Mouse (Mus musculus) lung, postnatal 36 days (tissue): ENCODE measurements around the gene Dhx58.

Experiments used
- DNase-seq: peaks from one replicate; pipeline ENCODE4 v3.0.0; 2022; ENCODE audit warnings: mixed read lengths

The Dhx58 gene

DNA sequence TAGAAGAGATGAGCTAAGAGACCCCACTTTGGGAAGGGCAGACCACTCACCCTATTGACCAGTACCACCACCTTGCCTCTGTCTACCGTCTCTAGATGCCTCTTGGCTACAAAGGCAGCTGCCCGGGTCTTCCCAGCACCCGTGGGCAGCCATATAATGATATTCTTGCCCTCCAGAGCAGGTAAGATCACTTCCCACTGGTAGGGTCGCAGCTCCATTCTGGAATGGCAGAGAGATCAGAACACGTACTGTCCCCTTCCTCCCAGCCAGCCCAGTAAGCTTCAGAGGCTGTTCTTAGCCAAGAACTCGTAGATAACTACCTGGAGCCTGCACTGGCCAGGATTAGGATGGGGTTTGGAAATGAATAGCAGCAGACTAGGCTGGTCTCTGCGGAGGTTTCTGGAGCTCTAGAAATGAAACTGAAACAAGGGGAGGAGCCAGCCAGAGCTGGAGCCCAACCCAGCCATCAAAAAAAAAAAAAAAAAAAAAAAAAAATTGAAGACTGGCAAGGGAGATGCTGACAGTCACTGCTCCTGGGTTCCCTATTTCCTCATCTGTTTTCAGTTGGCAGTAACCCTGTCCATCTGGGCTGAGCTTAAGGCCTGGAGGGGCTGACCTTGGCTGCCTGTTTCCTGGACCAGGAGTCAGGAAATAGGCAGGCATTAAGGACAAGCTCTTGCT, at the start of gene Dhx58:
TSS of gene Dhx58 (minus strand) at position 421 of the 681 bp plus-strand sequence.
- peak; percentile 67 for DNase-seq

DNA sequence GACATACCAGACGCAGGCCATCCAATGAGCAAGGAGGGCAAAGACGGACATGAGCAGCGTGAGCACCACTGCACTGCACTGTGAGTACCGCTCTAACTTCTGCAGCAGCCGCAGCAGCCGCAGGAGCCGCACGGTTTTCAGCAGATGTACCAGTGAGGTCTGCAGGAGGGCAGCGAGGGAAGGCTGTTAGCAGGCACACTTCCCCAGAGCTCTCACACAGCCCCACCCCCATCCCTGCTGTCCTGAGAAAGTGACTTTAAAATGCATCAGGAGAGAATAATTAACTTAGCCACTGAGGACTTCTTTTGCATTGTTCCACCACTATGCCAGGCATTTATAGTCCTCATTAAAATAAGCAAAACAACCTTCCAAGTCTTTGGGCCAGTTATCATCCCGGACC, 48.2 kb upstream of the Dhx58 start:
- no peak for DNase-seq

DNA sequence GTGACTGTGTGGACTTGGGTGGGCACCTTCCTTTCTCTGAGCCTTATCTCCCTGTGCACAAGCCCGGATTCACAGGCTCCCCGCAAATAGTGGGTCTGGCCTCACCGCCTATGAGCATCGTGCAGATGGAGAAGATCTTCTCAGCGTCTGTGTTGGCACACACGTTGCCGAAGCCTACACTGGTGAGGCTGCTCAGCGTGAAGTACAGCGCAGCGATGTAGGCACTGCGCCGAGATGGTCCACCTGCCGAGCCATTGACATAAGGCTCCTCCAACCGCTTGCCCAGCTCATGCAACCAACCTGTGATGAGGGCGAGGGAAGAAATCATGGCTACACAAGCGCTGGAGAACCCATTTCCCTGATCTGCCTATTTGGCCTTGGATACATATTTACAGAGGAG, 46.1 kb upstream of the Dhx58 start:
- no peak for DNase-seq

DNA sequence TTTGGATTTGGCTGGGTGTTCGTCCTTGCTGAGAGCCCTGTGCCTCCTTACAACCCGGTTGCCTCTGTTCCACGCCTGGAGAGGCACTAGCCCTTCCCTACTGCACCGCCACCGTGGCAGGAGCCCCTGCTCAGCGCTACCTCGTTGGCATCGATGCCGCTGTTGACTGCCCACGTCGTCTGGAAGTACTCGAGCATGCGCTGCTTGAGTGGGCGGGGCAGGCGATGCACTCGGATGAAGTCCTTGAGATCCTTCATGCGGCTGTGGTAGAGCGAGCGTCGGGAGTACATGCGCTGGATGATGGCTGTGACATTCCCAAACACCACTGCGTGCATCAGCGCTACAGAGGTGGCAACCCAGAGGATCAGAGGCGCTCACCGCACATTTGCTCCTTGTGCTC, 45.4 kb upstream of the Dhx58 start:
- DNase-seq: no peak

DNA sequence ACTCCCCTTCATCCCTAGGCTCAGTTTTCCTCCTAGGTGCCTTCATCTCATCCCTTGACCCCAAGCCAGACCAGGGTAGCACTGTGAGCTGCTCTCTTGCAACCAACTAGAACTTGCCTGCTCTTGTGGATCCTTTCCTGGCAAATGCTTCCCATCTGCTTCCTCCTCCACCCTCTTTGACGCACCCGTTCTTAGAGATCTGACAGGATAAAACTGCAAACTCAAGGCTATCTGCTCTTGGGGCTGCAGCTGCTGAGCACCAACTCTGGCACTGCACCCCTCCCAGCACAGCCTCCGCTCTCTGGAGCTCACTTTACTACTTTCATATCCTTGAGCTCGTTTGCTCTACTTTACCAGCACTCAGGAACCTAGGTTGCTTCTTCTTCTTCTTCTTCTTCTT, 44.5 kb upstream of the Dhx58 start:
- DNase-seq: no peak

DNA sequence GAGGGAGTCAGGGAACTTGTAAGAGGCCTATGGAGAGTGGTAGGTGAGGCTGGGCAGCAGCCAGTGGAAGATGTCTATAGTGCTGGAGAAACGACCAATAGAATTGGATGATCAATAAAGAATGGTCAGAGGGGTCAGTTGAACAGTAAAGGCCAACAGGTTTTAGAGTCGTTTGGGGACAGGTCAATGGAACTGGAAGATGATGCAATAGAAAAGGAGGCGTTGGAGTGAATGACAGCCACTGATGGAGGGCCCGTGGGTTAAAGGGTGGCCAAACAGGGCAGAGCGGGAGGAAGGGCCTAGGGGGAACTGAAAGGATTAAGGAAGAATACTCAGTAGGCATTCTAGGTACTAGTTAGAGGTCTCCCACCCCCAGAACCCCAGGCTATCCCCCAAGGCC, 43.0 kb upstream of the Dhx58 start:
- DNase-seq: no peak

DNA sequence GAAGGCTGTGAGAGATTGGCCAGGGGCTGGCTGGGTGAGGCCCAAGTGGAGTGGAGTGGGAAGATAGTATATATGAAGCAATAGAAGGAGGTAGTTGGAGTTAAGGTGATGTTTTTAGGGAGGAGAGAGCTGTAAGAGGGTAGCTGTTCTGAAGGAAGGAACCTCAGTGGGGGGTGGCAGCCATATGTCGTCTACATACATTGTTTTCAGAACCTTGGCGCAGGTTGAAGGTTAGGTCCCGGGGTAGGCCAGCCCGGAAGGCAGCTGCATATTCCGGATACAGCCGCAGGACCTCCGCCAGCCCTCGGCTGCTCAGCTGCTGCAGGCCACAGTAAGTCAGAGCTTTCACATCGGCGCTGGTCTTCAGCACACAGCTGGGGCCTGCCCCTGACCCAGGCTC, 42.5 kb upstream of the Dhx58 start:
- DNase-seq: no peak

DNA sequence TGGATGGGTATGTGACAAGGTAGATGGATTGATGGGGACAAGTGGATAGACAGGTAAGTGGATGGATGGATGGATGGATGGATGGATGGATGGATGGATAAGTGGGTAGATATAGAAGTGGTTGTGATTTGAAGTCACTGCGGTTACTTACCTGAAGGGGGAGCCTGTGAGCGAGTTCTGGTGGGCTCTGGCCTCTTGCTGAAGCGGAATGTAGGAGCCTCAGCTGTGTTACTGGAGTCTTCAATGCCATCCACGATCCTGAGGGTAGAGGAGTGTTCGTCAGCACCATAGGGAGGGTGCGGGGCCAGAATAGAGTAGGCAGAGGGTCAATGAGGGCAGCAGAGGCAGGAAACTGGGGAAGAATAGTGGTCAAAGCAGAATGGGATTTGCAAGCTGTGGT, 41.0 kb upstream of the Dhx58 start:
- peak; percentile 57 for DNase-seq

DNA sequence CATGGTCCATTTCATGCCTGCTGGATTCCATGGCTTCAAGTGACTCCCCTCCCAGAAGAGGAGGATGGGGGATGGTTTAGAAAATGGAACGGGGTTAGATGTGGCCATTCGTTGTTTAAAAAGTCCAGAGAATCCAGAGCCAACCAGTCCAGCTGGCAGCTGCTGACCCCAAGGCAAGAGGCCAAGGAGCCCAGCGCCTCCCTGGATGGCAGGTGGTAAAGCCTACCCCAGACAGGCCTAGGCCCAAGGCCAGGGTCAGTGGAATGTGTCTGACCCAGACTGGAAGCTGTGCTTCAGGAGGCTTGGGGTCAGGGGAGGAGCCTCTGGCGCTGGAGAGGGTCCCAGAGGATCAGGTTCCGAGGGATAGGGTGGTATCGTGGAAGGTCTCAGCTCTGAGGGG, 37.3 kb upstream of the Dhx58 start:
- DNase-seq: no peak

DNA sequence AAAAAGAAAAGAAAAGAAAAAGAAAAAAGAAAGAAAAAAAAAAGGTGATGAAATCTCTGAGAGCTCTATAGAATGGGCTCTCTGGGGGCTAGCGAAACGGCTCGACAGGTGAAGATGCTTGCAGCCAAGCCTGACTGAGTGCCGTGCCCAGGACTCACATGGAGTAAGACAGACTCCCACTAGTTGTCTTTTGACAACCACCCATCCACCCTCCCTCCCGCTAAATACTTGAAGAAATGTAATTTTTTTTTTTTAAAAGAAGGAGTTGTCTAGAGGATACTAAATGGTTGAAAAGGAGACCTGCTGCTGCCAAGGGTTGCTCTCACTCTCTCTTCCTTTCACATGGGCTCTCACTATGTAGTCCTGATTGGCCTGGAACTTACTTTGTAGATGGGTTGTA, 34.7 kb upstream of the Dhx58 start:
- no peak for DNase-seq

DNA sequence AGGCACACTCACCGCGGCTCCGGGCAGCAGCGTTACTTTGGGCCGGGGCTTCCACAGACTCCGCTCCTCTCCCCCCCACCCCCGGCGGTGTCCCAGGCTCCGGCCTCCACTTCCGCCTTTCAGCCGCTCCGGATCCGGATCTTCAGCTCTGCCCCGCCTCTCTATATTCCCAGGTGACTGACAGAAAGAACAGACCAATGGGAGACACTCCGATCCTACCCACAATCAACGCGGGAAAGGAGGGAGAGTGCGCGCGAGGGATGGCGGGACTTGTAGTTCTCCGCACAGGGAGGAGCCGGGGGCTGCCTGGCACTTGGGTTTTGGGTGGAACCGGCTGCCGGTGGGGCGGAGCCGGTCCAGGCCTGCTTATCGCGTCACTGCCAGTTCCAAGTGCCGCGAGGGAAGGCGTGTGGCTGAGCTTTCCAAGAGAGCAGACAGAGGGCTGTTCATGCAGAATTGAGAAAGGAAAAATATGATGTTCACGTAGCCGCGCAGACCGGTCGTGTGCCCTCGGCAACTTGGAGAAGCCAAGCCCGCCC, 34.1 kb upstream of the Dhx58 start, which contains the start of gene Rab5c:
TSS of gene Rab5c (minus strand) at position 150 of the 539 bp plus-strand sequence.
- DNase-seq: peak; percentile 100

DNA sequence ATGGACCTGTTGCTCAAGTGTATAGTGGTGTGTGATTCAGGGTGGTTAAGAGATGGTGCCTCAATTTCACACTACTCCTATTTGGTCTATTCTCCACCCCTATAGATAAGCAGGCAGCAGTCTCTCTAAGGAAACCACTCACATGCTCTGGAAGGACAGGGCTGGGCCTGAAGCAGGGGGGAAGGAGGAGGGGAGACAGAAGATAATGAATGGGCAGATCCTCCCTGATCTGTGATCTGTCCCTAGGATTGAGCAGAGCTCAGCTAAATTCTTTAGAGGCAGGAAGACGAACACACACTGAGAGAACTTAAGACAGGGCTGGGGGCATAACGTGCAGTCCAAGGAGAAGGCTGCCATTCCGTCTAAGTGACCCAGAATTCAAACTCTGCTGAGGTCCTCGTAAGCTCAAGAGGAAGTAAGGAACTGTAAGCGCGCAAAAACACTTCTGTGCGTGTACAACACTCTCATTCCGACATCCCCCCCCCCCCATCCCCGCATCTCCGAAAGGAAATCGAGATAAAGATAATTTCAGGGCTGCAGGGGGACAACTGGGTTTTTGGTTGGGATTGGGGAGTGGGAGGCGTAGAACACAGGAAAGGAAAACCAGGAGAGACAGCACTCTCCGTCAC, 33.1 kb upstream of the Dhx58 start:
- DNase-seq: no peak

DNA sequence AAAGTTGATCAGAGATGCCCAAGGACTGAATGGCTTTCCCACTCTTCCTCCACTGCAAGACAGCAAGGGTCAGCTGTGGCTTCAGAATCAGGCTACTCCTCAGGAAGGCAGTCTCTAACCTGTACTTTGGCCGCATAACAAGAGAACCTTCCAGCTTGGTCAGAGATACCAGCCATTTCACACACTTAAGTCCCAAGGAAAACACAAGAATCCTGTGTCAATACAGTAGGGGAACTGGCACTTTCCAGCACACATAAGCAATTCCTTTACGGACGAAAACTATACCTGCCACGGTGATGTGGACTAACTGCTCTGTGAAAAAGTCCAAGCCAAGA, 32.6 kb upstream of the Dhx58 start:
- no peak for DNase-seq

DNA sequence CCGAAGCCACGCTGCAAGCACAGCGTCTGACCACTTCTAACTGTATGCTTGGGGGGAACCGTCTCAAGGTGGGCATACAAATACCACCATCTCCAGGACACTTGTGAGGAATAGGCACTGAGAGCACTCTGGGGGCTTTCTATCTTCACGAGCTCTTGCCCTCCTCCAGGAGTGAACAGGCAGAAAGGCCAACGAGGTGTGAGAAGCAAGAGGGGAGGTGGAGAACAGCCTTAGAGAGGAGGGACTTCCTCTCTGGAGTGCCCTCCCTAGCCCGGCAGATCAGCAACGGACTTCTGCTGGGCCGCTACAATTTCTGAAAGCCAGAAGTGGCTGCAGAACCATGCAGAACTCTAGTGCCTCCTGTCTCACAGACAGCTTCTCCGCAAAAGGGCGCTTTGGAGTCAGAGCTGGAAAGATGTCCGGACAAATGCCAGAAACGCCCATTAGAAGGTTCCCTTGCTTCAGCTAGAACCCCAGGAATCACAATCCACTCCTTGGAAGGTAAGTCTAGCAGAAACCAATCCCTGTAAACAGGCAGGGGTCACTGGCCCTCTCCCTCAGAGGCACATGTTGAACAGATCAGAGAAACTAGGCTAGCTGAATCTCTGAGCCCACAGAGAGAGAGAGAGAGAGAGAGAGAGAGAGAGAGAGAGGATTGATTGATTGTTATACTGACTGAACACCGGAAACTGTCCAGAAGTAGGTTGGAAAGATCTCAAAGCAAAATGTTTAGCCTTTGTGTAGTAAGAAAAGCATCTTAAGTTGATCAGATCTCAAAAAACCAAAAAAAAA, 32.1 kb upstream of the Dhx58 start:
- DNase-seq: no peak

DNA sequence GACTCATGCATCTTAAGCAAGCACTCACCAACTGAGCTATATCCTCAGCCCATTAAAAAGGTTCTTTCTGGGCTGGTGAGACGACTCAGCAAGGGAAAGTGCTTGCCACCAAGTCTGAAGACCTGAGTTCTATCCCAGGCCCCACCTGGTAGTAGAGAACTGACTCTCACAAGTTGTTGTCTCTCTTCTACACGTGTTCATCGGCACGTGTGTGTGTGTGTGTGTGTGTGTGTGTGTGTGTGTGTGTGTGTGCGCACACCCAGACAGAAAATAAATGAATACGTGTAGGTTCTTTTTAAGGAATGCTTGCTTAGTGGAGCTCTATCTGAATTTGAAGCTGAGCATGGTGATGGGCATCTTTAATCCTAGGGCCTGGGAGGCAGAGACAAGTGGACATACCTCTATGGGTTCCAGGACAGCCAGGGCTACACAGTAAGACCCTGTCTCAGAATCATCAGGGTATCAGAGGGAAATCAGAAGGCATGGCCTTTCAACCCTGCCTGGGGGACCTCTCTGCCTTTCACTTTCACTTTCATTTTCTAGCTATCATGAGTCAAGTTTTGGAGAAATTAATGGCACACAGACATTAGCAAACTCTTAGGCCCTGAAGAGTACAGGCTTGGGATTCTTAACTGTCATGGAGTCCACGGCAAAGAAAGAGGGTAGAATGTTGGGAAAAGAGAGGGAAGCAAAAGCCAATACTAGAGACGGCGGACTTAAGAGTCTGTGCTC, 31.2 kb upstream of the Dhx58 start:
- DNase-seq: no peak

DNA sequence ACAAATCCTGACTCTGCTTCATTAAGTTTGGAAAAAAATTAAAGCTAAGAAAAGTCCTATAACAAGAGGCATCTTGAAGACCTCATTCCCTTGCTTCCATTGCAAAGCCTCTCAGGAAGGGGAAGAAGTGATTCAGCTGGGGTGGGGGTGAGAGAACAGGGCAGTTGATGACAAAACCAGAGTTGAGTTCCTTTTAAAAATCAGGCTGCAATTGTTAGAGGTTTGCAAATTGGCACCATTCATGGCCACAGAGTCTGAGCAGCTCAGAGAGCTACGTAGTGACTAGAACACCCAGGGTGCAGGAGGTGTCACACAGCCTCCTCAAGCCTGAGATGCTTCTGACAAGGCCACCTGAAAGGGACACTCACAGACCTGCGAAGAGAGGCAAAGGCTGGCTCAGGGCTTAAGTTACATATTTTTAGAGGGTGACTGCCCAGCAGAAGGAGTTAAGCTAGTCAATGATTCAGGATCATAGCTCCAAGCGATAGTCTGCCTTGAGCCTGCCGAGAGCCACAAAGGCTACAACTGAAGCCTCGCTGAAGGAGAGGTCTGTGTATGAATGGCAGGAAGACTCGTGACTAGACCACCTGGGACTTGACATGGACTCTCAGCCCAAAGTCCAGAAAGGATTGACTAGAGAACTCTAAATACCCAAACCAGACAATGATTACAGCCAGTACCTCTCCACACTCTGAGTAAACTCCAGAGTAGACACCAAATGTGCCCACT, 26.6 kb upstream of the Dhx58 start:
- peak; percentile 38 for DNase-seq

DNA sequence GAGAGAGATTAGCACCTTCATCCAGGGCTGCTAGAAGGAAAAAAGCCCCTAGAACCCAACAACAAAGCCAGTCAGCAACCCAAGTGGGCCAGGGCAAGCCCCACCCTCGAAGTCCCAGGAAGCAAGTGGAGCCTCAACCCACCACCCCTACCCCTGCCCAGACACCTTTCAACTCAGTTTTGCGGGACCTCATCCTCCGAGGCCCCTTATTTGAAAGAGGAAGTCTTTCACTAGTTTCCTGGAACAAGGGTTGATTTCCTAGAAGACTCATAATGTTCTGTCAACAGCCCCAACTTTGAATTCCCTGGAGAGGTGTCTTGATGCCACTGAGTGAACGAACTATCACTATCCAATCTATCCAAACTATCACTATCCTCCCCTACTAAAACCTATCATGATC, 25.9 kb upstream of the Dhx58 start:
- DNase-seq: no peak

DNA sequence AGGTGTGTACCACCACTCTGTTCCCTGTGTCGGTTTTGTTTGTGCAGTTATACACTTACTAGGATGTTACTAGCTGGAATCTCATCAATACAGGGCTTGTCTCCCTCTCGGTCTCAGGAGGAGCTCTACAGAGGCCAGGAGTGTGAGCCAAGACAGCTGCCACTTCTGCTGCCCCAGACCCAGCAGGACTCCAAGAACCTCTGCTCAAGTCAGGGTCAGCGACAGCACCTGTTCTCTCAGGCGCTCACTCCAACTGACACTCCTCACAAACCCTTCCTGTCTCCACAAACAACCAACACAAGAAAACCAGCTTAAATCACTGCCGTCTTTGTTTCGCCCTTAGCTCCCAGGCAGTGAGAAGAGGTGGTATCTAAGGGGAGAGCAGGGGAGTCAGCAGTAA, 24.5 kb upstream of the Dhx58 start:
- DNase-seq: no peak

DNA sequence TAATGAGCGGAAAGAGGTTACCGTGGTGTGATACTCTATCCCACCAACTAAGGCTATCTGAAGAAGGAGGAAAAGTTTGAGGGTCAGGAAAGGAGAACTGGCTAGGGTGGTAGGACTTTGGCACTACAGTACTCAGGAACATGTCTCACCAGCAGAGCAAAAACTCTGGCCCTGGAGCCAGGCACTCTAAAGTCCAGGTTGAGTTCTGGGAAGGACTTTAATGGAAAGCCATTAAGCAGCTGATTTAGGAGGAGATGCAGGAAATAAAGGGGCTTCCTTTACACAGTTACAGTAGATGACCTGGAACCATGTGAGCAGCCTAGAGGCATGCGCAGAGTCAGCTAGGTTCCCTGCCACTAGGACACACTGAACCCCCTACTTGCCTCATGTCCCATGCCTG, 23.1 kb upstream of the Dhx58 start:
- DNase-seq: no peak

DNA sequence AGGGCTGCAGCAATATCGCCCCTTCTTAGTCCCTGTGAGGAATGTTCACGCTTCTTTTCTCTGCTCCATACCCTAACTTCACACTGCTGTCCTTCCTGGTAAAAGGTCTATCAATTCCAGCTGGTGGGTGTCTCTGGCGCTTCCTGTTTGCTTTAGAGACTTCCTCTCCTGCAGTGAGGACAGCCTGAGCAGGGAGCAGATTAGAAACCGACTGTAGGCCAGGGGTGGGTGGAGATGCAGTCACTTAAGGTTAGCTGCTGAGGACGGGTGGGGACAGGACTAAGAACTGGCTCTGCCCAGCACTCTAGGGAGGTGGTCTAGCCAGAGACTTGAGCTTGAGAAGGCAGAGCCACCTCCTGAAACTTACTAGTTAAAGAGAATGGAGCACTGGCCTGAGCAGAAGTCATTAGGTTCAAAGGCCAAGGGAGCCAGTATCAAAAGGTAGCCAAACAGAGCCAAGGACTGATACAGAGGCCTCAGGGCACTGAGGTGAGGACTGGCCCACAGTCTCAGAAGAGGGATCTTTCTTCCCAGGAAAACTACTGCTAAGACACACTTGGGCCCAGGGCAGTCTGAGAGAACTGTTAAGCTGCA, 20.9 kb upstream of the Dhx58 start:
- peak; percentile 82 for DNase-seq

DNA sequence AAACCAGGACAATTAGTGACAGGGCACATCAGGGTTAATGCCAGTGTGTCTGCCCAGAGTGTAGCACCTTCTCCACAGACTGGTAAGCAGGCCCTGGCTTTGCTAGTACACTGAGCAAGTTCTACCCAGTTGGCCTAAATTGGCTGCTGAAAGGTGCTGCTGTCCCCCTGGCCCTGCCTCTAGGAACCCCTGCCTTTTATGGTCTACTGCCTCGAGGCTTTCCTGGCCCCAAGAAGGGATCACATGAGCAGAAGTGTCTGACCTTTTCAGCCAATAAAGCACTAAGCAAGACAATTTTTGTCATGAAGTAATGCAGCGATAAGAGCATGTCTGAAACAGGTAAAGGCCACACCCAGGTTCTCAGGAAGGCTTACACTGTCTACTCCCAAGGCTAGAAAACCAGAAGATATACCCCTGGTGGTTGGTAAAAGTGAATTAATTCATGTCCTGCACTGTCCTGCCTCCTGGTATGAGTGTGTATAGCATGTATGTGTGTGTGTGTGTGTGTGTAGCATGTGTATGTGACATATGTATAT, 18.5 kb upstream of the Dhx58 start:
- DNase-seq: no peak
